Mouse (Mus musculus) testis, adult 2 months (tissue): Measurements from ENCODE around the gene A930004D18Rik. TPM values are rescaled to one million over a fixed set of nuclear protein-coding genes. Genes with fewer than 3 reads are reported as not detected.

Experiments used
- H3K27ac ChIP-seq: fragments of 200-500 bp; 2 replicates; pipeline ENCODE4 v1.5.1; 2012; ENCODE audit warnings: low read depth, low read length; ENCODE audit not compliant: control insufficient read depth, insufficient read depth
- H3K27me3 ChIP-seq: fragments of 200-500 bp; 2 replicates; pipeline ENCODE4 v1.6.1; 2012; ENCODE audit warnings: mild to moderate bottlenecking, low read length, moderate library complexity; ENCODE audit not compliant: control insufficient read depth, insufficient read depth
- H3K36me3 ChIP-seq: fragments of 200-500 bp; 2 replicates; pipeline ENCODE4 v1.6.1; 2012; ENCODE audit warnings: mild to moderate bottlenecking, low read length; ENCODE audit not compliant: control insufficient read depth, insufficient read depth
- H3K4me1 ChIP-seq: fragments of 200-500 bp; 2 replicates; pipeline ENCODE4 v1.6.1; 2012; ENCODE audit warnings: low read length; ENCODE audit not compliant: control insufficient read depth, insufficient read depth
- H3K4me3 ChIP-seq: fragments of 200-500 bp; 2 replicates; pipeline ENCODE4 v1.5.1; 2012; ENCODE audit warnings: low read depth, mild to moderate bottlenecking, low read length, moderate library complexity, mixed read lengths; ENCODE audit not compliant: control insufficient read depth
- CTCF ChIP-seq: fragments of 200-500 bp; IDR thresholded peaks from 2 replicates; pipeline ENCODE4 v1.5.1; 2012; ENCODE audit warnings: low read depth, mild to moderate bottlenecking, inconsistent platforms, low read length, moderate library complexity; ENCODE audit not compliant: control insufficient read depth, insufficient read depth, insufficient replicate concordance
- POLR2A ChIP-seq: fragments of 200-500 bp; IDR thresholded peaks from 2 replicates; pipeline ENCODE4 v1.6.1; 2012; ENCODE audit warnings: low read depth, mild to moderate bottlenecking, inconsistent platforms, low read length, moderate library complexity; ENCODE audit not compliant: control insufficient read depth
- polyA plus RNA-seq: library from polyadenylated mRNA; depleted of rRNA; stranded (reverse); fragments of >200 nt; gene quantifications from 2 replicates; pipeline ENCODE4 v1.2.3, GENCODE M21; 2012; rRNA removed

The A930004D18Rik gene
- polyA plus RNA-seq, result 0.07 and 0.29 TPM in 2 replicates

DNA sequence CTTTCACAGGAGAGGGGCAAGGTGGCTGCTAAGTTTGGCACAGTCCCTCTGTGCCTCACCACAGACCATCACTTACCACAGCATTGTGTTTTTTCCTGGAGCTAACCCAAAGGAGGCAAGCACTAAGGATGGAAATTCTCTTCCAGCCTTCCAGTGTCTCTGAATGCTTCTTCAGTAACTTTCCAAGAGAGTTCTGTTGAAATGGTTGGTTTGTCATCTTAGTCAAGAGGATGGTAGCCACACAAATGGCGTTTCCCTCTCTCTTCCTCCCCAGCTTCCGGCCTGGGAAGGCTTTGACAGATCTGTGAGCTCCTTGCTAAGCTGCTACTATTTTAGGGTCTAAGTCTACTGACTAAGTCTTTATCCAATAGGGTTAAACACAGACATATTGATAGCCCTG lies at the start of gene A930004D18Rik:
Gene A930004D18Rik (minus strand): TSS at position 247 of the 400 bp plus-strand sequence.
- Histone ChIP-seq H3K4me1 (peaks cover 22% of the 10 kb centered on the region), H3K27ac (no peak within 1 kb of the TSS)

DNA sequence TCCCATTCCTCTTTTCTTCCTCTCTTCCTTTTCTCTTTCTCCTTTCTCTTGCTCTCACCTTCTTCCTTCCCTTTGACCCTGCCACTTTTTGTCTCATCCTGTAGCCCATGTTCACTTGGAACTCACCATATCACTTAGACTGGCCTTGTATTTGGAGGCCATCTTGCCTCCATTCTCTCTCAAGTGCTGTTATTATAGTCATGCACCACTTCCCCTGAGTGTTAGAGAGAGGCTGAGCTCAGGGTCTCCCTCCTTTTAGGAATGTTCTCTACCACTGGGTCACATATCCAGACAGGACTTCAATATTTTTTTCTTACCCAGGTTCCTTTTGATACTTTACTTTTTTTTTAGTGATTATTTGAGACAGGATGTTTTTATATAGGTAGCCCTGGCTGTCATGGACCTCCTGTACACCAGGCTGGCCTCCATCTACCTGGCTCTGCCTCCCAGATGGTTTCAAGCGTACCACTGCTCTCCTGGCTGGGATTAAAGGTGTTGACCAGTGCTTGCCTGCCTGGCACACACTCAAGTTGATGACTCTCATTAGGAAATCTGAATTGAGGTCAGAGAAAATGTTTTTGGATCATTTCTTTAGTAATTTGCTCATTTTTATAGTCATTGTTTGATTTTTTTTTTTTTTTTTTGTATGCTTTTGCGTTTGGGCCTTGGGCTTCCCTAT lies 42.8 kb upstream of the A930004D18Rik start:
- Histone ChIP-seq H3K27ac (no peak overlapping the region), H3K27me3 (no peaks in the 10 kb centered on the region), H3K4me3 (no peak overlapping the region), H3K36me3 (peaks cover 5% of the 10 kb centered on the region), H3K4me1 (no peaks in the 10 kb centered on the region)
- TF ChIP-seq POLR2A (no peak), CTCF (0 out of 2 replicates have a peak, but pooled peaks have one; percentile 2)

More for the DNA sequence above, at the start of gene A930004D18Rik:
- Histone ChIP-seq H3K36me3 (no peaks in the 10 kb centered on the region), H3K4me3 (no peak within 1 kb of the TSS), H3K27me3 (peaks cover 5% of the 10 kb centered on the region)
- no peak for TF ChIP-seq CTCF
- no peak for TF ChIP-seq POLR2A

DNA sequence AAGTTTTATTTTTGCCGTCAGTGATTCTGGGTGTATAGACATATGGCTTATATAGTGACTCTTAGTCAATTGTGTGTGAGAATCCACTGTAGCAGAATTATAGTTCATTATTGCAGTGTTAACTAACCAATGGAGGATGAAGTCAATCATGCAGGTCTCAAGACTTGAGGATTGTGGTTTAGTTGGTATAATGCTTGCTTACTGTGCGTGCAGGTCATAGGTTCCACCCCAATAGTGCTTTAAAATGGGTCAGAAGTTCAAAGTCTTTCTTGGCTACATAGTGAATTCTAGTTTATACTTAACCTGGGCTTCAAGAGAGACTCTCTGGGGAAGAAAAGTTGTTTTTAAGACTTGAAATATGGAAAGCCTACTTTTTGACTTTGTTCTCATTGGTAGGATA lies 34.4 kb upstream of the A930004D18Rik start:
- peaks cover 1% of the 10 kb centered on the region; the same call in 1 of the 2 replicates for H3K36me3 ChIP-seq
- no peak for TF ChIP-seq CTCF
- TF ChIP-seq POLR2A, result no peak
- H3K27me3 ChIP-seq, result no peaks in the 10 kb centered on the region
- no peaks in the 10 kb centered on the region for H3K4me1 ChIP-seq
- no peak overlapping the region for H3K4me3 ChIP-seq
- no peak overlapping the region for H3K27ac ChIP-seq

DNA sequence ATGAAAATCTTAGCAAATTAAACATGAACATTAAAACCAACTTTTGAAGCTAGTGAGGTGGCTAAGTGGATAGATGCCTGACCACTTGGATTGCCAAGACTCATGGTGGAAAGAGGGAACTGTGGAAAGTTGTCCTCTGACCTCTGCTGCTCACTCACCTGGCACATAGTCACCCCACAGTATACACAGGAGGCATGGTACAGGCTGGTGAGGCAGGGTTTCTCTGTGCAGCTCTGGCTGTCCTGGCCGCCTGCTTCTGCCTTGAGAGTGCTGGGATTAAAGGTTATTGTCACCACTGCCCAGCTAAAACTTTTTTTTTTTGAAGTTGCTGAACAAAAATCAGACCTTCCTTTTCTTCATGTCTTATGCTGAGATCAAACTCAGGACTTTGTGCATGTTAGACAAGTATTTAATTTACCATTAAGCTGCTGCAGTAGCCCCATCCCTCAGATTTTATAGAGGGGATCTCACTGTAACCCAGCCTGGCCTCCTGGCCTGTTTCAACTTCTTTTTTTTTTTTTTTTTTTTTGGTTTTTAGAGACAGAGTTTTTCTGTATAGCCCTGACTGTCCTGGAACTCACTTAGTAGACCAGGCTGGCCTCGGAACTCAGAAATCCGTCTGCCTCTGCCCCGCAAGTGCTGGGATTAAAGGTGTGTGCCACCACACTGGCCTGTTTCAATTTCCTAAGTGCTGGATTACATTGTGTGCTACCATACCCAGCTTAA lies 30.7 kb upstream of the A930004D18Rik start:
- no peaks in the 10 kb centered on the region for H3K4me1 ChIP-seq
- peaks cover 1% of the 10 kb centered on the region; the same call in 1 of the 2 replicates for H3K36me3 ChIP-seq
- H3K4me3 ChIP-seq, result no peak overlapping the region
- no peak for TF ChIP-seq POLR2A
- TF ChIP-seq CTCF, result no peak
- H3K27me3 ChIP-seq, result no peaks in the 10 kb centered on the region
- no peak overlapping the region for H3K27ac ChIP-seq

GRCm38 (mm10) chr2:18066436-18066835 lies 28.9 kb upstream of the A930004D18Rik start:
- TF ChIP-seq CTCF, result no peak
- no peak for TF ChIP-seq POLR2A
- Histone ChIP-seq H3K4me3 (peak overlapping the region; percentile 50; the same call in 1 of the 2 replicates), H3K27ac (peak overlapping the region; percentile 95; the same call in 1 of the 2 replicates)

GRCm38 (mm10) chr2:18065708-18066030 lies 28.1 kb upstream of the A930004D18Rik start:
- TF ChIP-seq POLR2A (no peak), CTCF (no peak)
- Histone ChIP-seq H3K4me1 (no peaks in the 10 kb centered on the region), H3K27me3 (no peaks in the 10 kb centered on the region), H3K27ac (peak overlapping the region; percentile 95), H3K36me3 (peaks cover 1% of the 10 kb centered on the region; the same call in 1 of the 2 replicates), H3K4me3 (peak overlapping the region; percentile 89)

More at GRCm38 (mm10) chr2:18066436-18066835, 28.9 kb upstream of the A930004D18Rik start:
- Histone ChIP-seq H3K36me3 (peaks cover 1% of the 10 kb centered on the region; the same call in 1 of the 2 replicates), H3K27me3 (no peaks in the 10 kb centered on the region), H3K4me1 (no peaks in the 10 kb centered on the region)

GRCm38 (mm10) chr2:18064941-18065707 lies 27.6 kb upstream of the A930004D18Rik start:
- TF ChIP-seq CTCF (no peak), POLR2A (peak; percentile 70)
- H3K36me3 ChIP-seq, result peaks cover 1% of the 10 kb centered on the region; the same call in 1 of the 2 replicates
- peak overlapping the region; percentile 97 for H3K4me3 ChIP-seq
- H3K4me1 ChIP-seq, result no peaks in the 10 kb centered on the region
- H3K27ac ChIP-seq, result peak overlapping the region; percentile 100
- no peaks in the 10 kb centered on the region for H3K27me3 ChIP-seq
